Mouse (Mus musculus) MEL (cell line): ENCODE measurements around the gene Uaca. TPM values are rescaled to one million over a fixed set of nuclear protein-coding genes. Genes with fewer than 3 reads are reported as not detected.

ENCODE experiments used
- DNase-seq: peaks from one replicate; pipeline ENCODE4 v3.0.0; 2011; ENCODE audit warnings: low read depth, low spot score
- H3K27ac ChIP-seq: 2 replicates; pipeline ENCODE4 v1.5.1; 2012; ENCODE audit warnings: low read depth, mild to moderate bottlenecking, control low read depth, low read length, moderate library complexity; ENCODE audit not compliant: control insufficient read depth
- H3K27me3 ChIP-seq, 2 experiments: fragments of 150-350 bp in 1 of 2; sonication (generic) in 1 of 2; 2 replicates each; pipeline ENCODE4 v1.6.1; 2012; ENCODE audit warnings: low read length in 2 of 2, mild to moderate bottlenecking in 2 of 2, improper control_type of control experiment in 1 of 2, moderate library complexity in 1 of 2; ENCODE audit not compliant: insufficient read depth in 2 of 2, control insufficient read depth in 1 of 2
- H3K36me3 ChIP-seq, 2 experiments: 2 replicates each; pipeline ENCODE4 v1.6.1; 2012 to 2014; ENCODE audit warnings: low read length in 2 of 2, improper control_type of control experiment in 1 of 2, inconsistent platforms in 1 of 2, mild to moderate bottlenecking in 1 of 2; ENCODE audit not compliant: insufficient read depth in 2 of 2, control insufficient read depth in 1 of 2
- H3K4me1 ChIP-seq, 2 experiments: fragments of 150-350 bp in 1 of 2; sonication (generic) in 1 of 2; 2 replicates each; pipeline ENCODE4 v1.6.1; 2012; ENCODE audit warnings: low read length in 2 of 2, improper control_type of control experiment in 1 of 2, mild to moderate bottlenecking in 1 of 2; ENCODE audit not compliant: insufficient read depth in 2 of 2, control insufficient read depth in 1 of 2
- H3K4me3 ChIP-seq, 2 experiments: fragments of 150-350 bp in 1 of 2; sonication (generic) in 1 of 2; 2 replicates each; pipeline ENCODE4 v1.5.1; 2012; ENCODE audit warnings: low read depth in 2 of 2, low read length in 2 of 2, mild to moderate bottlenecking in 2 of 2, moderate library complexity in 2 of 2, control low read depth in 1 of 2, improper control_type of control experiment in 1 of 2; ENCODE audit not compliant: control insufficient read depth in 1 of 2, insufficient read depth in 1 of 2
- H3K79me2 ChIP-seq: 2 replicates; pipeline ENCODE4 v1.6.1; 2012; ENCODE audit warnings: mild to moderate bottlenecking, low read length, moderate library complexity; ENCODE audit not compliant: control insufficient read depth, poor library complexity, insufficient read depth
- H3K9ac ChIP-seq: 2 replicates; pipeline ENCODE4 v1.6.1; 2012; ENCODE audit warnings: low read depth, mild to moderate bottlenecking, control low read depth, low read length, moderate library complexity; ENCODE audit not compliant: control insufficient read depth, poor library complexity, severe bottlenecking
- H3K9me3 ChIP-seq: fragments of 150-350 bp; sonication (generic); replicated peaks from 2 replicates; pipeline ENCODE4 v1.6.1; 2012; ENCODE audit warnings: mild to moderate bottlenecking, low read length, improper control_type of control experiment, moderate library complexity; ENCODE audit not compliant: insufficient read depth
- CTCF ChIP-seq, 3 experiments: IDR thresholded peaks in 2 of 3; conservative IDR thresholded peaks in 1 of 3; 2 replicates each; pipeline ENCODE4 v1.5.1; 2011 to 2012; ENCODE audit warnings: low read length in 3 of 3, low read depth in 2 of 3, mild to moderate bottlenecking in 2 of 3, improper control_type of control experiment in 1 of 3, inconsistent platforms in 1 of 3, mixed read lengths in 1 of 3, moderate library complexity in 1 of 3; ENCODE audit not compliant: control insufficient read depth in 1 of 3, insufficient read depth in 1 of 3, poor library complexity in 1 of 3, severe bottlenecking in 1 of 3
- JUND ChIP-seq: IDR thresholded peaks from 2 replicates; pipeline ENCODE4 v1.6.1; 2011; ENCODE audit warnings: low read depth, mild to moderate bottlenecking, improper control_type of control experiment, low read length
- MAZ ChIP-seq: IDR thresholded peaks from 2 replicates; pipeline ENCODE4 v1.6.1; 2012; ENCODE audit warnings: low read depth, mild to moderate bottlenecking, inconsistent platforms, low read length, improper control_type of control experiment
- MYC ChIP-seq: IDR thresholded peaks from 2 replicates; pipeline ENCODE4 v1.6.1; 2011; ENCODE audit warnings: low read depth, mild to moderate bottlenecking, low read length, improper control_type of control experiment, moderate library complexity
- POLR2AphosphoS2 ChIP-seq: IDR thresholded peaks from 2 replicates; pipeline ENCODE4 v1.6.1; 2011; ENCODE audit warnings: low read length, improper control_type of control experiment
- RCOR1 ChIP-seq: IDR thresholded peaks from 2 replicates; pipeline ENCODE4 v1.6.1; 2012; ENCODE audit warnings: low read depth, mild to moderate bottlenecking, inconsistent platforms, low read length, improper control_type of control experiment
- SMC3 ChIP-seq: IDR thresholded peaks from 2 replicates; pipeline ENCODE4 v1.6.1; 2011; ENCODE audit warnings: low read depth, low read length, improper control_type of control experiment
- TCF12 ChIP-seq: IDR thresholded peaks from 2 replicates; pipeline ENCODE4 v1.6.1; 2014; ENCODE audit warnings: low read depth, mild to moderate bottlenecking, inconsistent platforms, low read length, improper control_type of control experiment, moderate library complexity
- UBTF ChIP-seq: IDR thresholded peaks from 2 replicates; pipeline ENCODE4 v1.6.1; 2012; ENCODE audit warnings: low read depth, mild to moderate bottlenecking, inconsistent platforms, low read length, improper control_type of control experiment, moderate library complexity, borderline replicate concordance; ENCODE audit not compliant: insufficient read depth
- ZC3H11A ChIP-seq: IDR thresholded peaks from 2 replicates; pipeline ENCODE4 v1.6.1; 2012; ENCODE audit warnings: low read depth, mild to moderate bottlenecking, inconsistent platforms, low read length, improper control_type of control experiment
- ZNF384 ChIP-seq: IDR thresholded peaks from 2 replicates; pipeline ENCODE4 v1.6.1; 2012; ENCODE audit warnings: low read depth, mild to moderate bottlenecking, inconsistent platforms, low read length, improper control_type of control experiment
- polyA plus RNA-seq, 2 experiments: library from polyadenylated mRNA; stranded (reverse) in 1 of 2; unstranded in 1 of 2; fragments of >175 nt in 1 of 2; fragments of >200 nt in 1 of 2; gene quantifications; 2 replicates each; pipeline versions ENCODE4 v1.2.1 to v1.2.4; 2012; ENCODE audit warnings: low replicate concordance in 2 of 2, low read depth in 1 of 2; ENCODE audit not compliant: insufficient read length in 2 of 2, insufficient read depth in 1 of 2, missing spikeins in 1 of 2
- total RNA-seq: library from RNA; depleted of rRNA; stranded (reverse); fragments of 300-350 nt; gene quantifications from 2 replicates; pipeline ENCODE4 v1.2.3, GENCODE M21; 2012

Gene Uaca
- total and polyA plus RNA-seq, 3 experiments: 10.9 to 11.4 TPM; not detected in 1

DNA sequence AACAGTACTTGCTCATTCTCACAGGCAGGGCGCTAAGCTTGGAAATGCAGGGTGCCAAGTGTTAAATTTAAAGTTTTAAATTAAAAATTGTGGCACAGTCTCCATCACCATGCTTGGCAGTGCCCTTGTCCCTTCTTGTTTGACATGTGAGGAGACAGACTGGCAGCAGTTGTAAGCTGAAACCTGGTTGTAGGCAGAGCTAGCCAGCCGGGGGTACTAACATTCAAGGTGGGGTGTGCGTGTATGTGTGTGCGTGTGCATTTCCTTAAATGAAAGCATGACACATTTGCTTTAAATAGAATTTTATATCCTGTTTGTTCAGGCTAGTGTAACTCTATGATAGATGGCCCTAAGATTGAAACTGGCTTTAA is 42.7 kb downstream of the Uaca start:
- Histone ChIP-seq H3K36me3 (no peaks in the 10 kb centered on the region), H3K4me3 (no peak overlapping the region), H3K79me2 (no peaks in the 10 kb centered on the region), H3K27ac (no peak overlapping the region), H3K9ac (no peak overlapping the region), H3K27me3 (peaks cover 0 to 5% of the 10 kb centered on the region in 2 experiments), H3K9me3 (no peaks in the 10 kb centered on the region), H3K4me1 (no peaks in the 10 kb centered on the region)
- DNase-seq: no peak
- no peak for TF ChIP-seq RCOR1

DNA sequence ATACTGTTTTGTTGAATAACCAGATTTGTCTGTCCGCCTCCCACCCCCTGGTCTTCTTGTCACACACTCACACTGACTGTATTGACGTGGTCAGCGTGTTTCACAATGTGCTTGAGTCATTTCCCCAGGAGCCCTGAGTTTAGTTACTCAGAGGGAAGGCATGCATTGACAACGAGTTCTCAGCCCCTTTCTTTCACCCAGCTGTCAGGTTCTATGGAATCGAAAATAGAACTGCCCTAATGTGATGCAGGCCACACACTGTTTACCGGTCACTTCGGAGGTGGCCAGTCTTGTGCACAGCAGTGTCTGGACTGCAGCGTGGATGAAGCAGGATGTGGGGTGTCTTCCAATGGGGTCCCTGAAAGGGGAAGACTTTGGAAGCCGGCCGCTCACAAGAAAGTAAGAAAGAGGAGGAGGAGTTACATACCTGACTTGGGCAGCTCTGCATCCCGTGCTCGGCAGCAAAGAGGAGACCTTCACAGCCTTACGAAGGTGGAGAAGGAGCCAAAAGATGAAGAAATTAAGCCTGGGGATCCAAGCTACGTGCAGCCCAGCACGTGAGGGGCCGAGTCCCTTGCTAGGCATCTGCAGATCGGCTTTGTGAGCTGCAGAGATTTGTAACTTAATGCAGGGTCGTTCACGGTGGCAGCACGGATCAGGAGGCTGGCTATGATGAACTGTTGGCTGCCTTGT is 43.3 kb downstream of the Uaca start:
- no peaks in the 10 kb centered on the region for H3K4me1 ChIP-seq
- H3K27me3 ChIP-seq: peaks cover 0 to 5% of the 10 kb centered on the region in 2 experiments
- H3K79me2 ChIP-seq: no peaks in the 10 kb centered on the region
- H3K36me3 ChIP-seq: no peaks in the 10 kb centered on the region
- H3K27ac ChIP-seq: no peak overlapping the region
- H3K9ac ChIP-seq: no peak overlapping the region
- no peaks in the 10 kb centered on the region for H3K9me3 ChIP-seq
- DNase-seq: no peak
- TF ChIP-seq POLR2AphosphoS2: no peak
- H3K4me3 ChIP-seq: no peak overlapping the region

DNA sequence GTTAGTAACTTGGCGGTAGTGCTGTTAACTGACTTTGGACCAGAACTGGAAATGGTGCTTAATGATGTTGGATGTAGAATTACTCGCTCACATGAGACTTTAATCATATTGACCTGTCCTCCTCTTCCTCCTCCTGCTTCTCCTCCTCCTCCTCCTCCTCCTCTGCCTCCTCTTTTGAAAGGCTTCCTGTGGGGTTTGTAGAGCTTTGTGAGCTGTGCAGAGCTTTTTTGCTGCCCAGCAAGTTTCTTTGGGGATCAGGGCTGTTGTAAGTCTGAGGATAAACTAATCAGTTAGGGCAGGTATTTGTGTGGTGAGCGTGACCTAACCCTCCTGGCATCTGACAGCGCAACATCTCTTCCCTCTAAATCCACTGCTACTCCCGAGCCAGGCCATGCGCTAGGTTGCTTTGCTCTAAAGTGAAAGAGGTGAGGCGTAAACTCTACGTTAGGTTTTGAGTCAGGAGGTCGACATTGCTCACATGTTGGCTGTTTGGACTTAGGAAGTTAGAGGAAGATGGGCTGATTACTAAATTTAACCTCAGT is 44.1 kb downstream of the Uaca start:
- no peak overlapping the region for H3K9ac ChIP-seq
- DNase-seq: no peak
- H3K27me3 ChIP-seq: peaks cover 0 to 5% of the 10 kb centered on the region in 2 experiments
- no peaks in the 10 kb centered on the region for H3K4me1 ChIP-seq
- H3K9me3 ChIP-seq: no peaks in the 10 kb centered on the region
- H3K4me3 ChIP-seq: no peak overlapping the region
- H3K36me3 ChIP-seq: no peaks in the 10 kb centered on the region
- TF ChIP-seq MYC (no peak), ZC3H11A (no peak), ZNF384 (no peak)
- H3K27ac ChIP-seq: no peak overlapping the region
- no peaks in the 10 kb centered on the region for H3K79me2 ChIP-seq

DNA sequence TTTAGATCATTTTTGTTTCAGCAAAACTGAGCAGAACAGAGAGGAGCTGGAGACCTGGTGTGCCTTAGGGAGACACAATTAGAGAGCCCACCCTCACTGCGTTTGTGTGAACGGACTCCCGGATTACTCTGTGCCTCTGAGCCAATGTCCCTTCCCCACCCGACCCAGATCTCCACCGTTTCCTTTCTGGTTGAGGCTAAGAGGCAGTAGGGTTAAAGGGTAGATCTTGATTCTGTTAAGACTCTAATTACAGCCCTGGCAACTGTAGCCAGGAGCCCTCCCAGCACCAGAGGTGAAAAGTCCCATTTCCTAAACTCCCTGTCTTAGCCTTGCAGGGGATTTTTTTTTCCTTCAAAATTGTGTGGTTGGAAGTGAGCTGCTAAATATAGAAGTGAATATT is 47.1 kb downstream of the Uaca start:
- no peak overlapping the region for H3K9ac ChIP-seq
- no peak overlapping the region for H3K4me3 ChIP-seq

More for the DNA sequence above, 47.1 kb downstream of the Uaca start:
- TF ChIP-seq JUND (no peak), MYC (no peak), SMC3 (no peak), TCF12 (no peak), UBTF (no peak), CTCF (IDR thresholded peaks at IDR 0.05 in 2 of 3, conservative IDR thresholded peaks at IDR 0.05 in 1 of 3; ENCODE audit: control insufficient read depth in 1 of 3, insufficient read depth in 1 of 3, low read depth in 2 of 3, low read length in 3 of 3, poor library complexity in 1 of 3, severe bottlenecking in 1 of 3) (no peak), MAZ (no peak)
- DNase-seq: no peak
- peaks cover 0 to 5% of the 10 kb centered on the region in 2 experiments for H3K27me3 ChIP-seq
- H3K9me3 ChIP-seq: no peaks in the 10 kb centered on the region
- H3K36me3 ChIP-seq: no peaks in the 10 kb centered on the region
- H3K27ac ChIP-seq: no peak overlapping the region
- H3K4me1 ChIP-seq: no peaks in the 10 kb centered on the region
- H3K79me2 ChIP-seq: no peaks in the 10 kb centered on the region
